Mouse (Mus musculus) limb, embryonic 15.5 days (tissue): ENCODE results near the gene Zcchc10. TPM values are rescaled to one million over a fixed set of nuclear protein-coding genes. Genes with fewer than 3 reads are reported as not detected.

Source experiments
- ATAC-seq: fragments of 200-750 bp; cut with Nextera tagmentation; 2 replicates; pipeline ENCODE4 v1.8.0; 2017; ENCODE audit warnings: low read depth, moderate TSS enrichment; ENCODE audit not compliant: insufficient number of reproducible peaks, low FRiP score, low TSS enrichment
- H3K27ac ChIP-seq: fragments of 300-500 bp; sonication (generic); 2 replicates; pipeline ENCODE4 v1.5.1; 2015; ENCODE audit warnings: moderate library complexity, mild to moderate bottlenecking, inconsistent platforms
- H3K27me3 ChIP-seq: fragments of 300-500 bp; sonication (generic); 2 replicates; pipeline ENCODE4 v1.6.1; 2015; ENCODE audit warnings: inconsistent platforms
- H3K36me3 ChIP-seq: fragments of 300-500 bp; sonication (generic); 2 replicates; pipeline ENCODE4 v1.6.1; 2015; ENCODE audit warnings: inconsistent platforms
- H3K4me1 ChIP-seq: fragments of 300-500 bp; sonication (generic); 2 replicates; pipeline ENCODE4 v1.6.1; 2015; ENCODE audit warnings: inconsistent platforms
- H3K4me2 ChIP-seq: fragments of 300-500 bp; sonication (generic); 2 replicates; pipeline ENCODE4 v1.6.1; 2015; ENCODE audit warnings: mild to moderate bottlenecking, inconsistent platforms
- H3K4me3 ChIP-seq: fragments of 300-500 bp; sonication (generic); 2 replicates; pipeline ENCODE4 v1.5.1; 2015; ENCODE audit warnings: mild to moderate bottlenecking, inconsistent platforms
- H3K9ac ChIP-seq: fragments of 300-500 bp; sonication (generic); 2 replicates; pipeline ENCODE4 v1.6.1; 2015; ENCODE audit warnings: inconsistent platforms
- H3K9me3 ChIP-seq: fragments of 300-500 bp; sonication (generic); 2 replicates; pipeline ENCODE4 v1.6.1; 2016; ENCODE audit warnings: inconsistent platforms
- WGBS: fragments of 180-500 bp; shearing (Covaris S2); methylation state at CpG from one replicate; pipeline ENCODE4 v1.1.7; 2015; 5-methylcytosine and 5-hydroxymethylcytosine counted together
- polyA plus RNA-seq: library from polyadenylated mRNA; unstranded; fragments of >200 nt; fragmentation: Nextera tagmentation; extraction: Ambion mirVana; gene quantifications from 2 replicates; pipeline ENCODE4 v1.2.1, GENCODE M21; 2015

Zcchc10 gene
- polyA plus RNA-seq, 1 experiment from 2014 or later, result 17.8 TPM

DNA sequence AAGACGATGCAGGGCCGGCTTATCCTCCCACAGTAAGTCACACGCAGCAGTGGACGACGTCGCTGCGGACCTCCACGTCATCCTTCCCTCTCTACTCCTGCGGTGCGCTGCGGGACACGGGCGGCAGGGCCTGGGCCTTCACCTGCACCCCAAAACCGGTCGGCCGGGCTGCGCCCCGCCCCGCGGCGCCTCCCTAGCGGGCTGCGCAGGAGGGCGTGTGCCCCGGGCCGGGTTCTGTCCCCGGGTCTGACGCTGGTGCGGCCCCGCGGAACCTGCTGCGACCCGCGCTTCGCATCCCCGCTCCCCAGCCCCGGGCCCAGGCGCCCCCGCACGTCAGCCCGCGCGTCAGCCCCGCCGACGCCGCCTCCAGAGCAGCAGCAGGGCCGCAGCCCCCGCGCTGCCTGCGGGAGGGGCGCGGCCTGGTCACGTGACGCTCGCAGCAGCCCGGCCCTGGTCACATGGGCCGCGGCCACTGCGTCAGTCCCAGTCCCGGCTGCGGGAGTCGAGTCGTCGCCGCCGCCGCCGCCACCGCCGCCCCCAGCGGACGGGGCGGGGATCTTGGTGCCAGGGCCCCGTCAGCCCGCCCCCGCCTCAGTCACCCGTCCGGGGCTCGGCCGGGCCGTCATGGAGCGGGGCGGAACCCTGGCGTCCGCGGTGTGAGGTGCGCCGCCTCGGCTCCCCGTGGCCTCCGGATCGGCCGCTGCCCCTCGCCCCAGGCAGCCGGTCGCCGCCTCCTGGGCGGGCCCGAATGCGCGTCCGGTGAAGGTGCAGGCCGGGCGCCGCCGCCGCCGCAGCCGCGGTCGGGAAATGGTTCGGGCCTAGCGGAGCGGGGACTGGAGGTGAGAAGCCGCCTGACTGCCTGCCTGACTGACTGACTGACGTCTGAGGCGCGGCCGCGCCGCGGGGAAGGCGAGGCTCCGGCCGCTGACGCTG is 26.1 kb downstream of the Zcchc10 start, which contains the start of gene Aff4:
Aff4 (plus strand) TSS at position 543 of the 933 bp plus-strand sequence.
- Histone ChIP-seq H3K4me3 (peak within 1 kb of the TSS; percentile 95), H3K4me2 (peak within 1 kb of the TSS; percentile 69), H3K27me3 (no peaks in the 10 kb centered on the region), H3K9me3 (no peaks in the 10 kb centered on the region), H3K4me1 (0 out of 2 replicates have a peak, but pooled peaks cover 3% of the 10 kb centered on the region), H3K9ac (peak within 1 kb of the TSS; percentile 96), H3K27ac (peak within 1 kb of the TSS; percentile 99), H3K36me3 (no peaks in the 10 kb centered on the region)
- WGBS, result under 1% methylated on average over 120 of the region's 127 CpGs
- ATAC-seq, result peak; percentile 96

GRCm38 (mm10) chr11:53351224-53351942 is 26.9 kb downstream of the Zcchc10 start:
- peak overlapping the region; percentile 96 for H3K9ac ChIP-seq
- no peak for ATAC-seq
- H3K4me2 ChIP-seq, result peak overlapping the region; percentile 69
- WGBS, result under 1% methylated on average over 35 of the region's 35 CpGs
- H3K27me3 ChIP-seq, result no peaks in the 10 kb centered on the region
- H3K4me1 ChIP-seq, result 0 out of 2 replicates have a peak, but pooled peaks cover 3% of the 10 kb centered on the region
- no peaks in the 10 kb centered on the region for H3K36me3 ChIP-seq
- H3K9me3 ChIP-seq, result no peaks in the 10 kb centered on the region
- H3K4me3 ChIP-seq, result peak overlapping the region; percentile 95
- H3K27ac ChIP-seq, result peak overlapping the region; percentile 99

- 0 out of 2 replicates have a peak, but pooled peaks cover 3% of the 10 kb centered on the region for H3K4me1 ChIP-seq
- WGBS, result 4% methylated on average over 14 of the region's 14 CpGs
- no peaks in the 10 kb centered on the region for H3K9me3 ChIP-seq
- H3K4me3 ChIP-seq, result peak overlapping the region; percentile 95
- ATAC-seq, result no peak
- H3K36me3 ChIP-seq, result no peaks in the 10 kb centered on the region
- H3K27me3 ChIP-seq, result no peaks in the 10 kb centered on the region
- peak overlapping the region; percentile 99 for H3K27ac ChIP-seq
- peak overlapping the region; percentile 69 for H3K4me2 ChIP-seq
- H3K9ac ChIP-seq, result peak overlapping the region; percentile 96
Measured at GRCm38 (mm10) chr11:53351943-53352590, 27.6 kb downstream of the Zcchc10 start.

DNA sequence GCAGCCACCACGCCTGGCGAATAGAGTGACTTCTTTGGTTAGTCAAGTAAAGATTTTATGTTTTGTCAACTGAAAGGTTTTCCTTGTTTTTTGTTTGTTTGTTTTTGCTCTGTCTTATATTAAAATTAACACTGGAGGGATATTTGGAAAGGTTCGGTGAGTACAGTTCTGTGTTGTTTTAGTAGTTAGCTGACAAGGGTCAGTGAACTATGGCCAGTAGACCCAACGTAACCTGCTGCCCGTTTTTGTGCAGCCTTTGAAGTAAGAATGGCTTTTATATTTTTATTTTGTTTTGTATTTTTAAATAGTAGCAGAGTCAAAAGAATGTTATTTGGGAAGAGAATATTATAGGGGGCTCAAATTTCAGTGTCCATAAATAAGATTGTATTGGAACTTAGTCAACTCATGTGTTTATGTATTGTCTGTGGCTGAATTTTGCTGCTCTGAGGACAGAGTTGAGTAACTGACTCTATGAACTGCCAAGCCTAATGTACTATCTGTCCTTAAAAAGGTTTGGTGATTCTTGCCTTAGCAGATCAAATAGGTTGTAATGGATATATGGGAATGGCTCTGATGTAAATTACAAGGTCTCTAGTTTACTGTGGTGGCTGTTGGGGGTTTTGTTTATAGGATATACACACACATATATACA is 34.2 kb downstream of the Zcchc10 start:
- no peak overlapping the region for H3K27ac ChIP-seq
- no peaks in the 10 kb centered on the region for H3K27me3 ChIP-seq
- H3K9me3 ChIP-seq, result no peaks in the 10 kb centered on the region
- no peaks in the 10 kb centered on the region for H3K36me3 ChIP-seq
- no peak overlapping the region for H3K4me3 ChIP-seq
- no peak for ATAC-seq
- H3K4me1 ChIP-seq, result no peaks in the 10 kb centered on the region
- H3K9ac ChIP-seq, result no peak overlapping the region
- no peak overlapping the region for H3K4me2 ChIP-seq
- WGBS, result 92% methylated on average over 5 of the region's 5 CpGs

DNA sequence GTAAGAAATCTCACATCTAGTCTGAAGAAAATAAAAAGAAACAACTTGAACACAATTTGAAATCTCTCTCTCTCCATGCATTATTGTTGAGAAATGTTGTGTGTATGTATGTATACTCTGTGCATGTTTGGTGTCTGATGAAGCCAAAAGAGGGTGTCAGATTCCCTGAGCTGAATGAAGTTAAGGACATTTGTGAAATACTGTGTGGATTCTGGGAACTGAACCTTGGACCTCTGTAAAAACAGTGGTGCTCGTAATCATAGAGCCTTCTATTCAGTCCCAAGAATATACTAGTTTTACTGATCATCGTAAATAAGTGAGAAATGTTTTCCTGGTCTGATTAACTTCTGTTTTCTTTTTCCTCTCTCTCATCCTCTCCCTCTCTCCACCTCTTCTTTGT is 42.6 kb downstream of the Zcchc10 start:
- no peak overlapping the region for H3K9ac ChIP-seq
- H3K4me3 ChIP-seq, result no peak overlapping the region
- no peak for ATAC-seq
- H3K9me3 ChIP-seq, result no peaks in the 10 kb centered on the region
- WGBS, result 81% methylated on average over 2 of the region's 2 CpGs
- H3K4me1 ChIP-seq, result no peaks in the 10 kb centered on the region
- no peak overlapping the region for H3K4me2 ChIP-seq
- H3K27me3 ChIP-seq, result no peaks in the 10 kb centered on the region
- peaks cover 21% of the 10 kb centered on the region for H3K36me3 ChIP-seq
- no peak overlapping the region for H3K27ac ChIP-seq

DNA sequence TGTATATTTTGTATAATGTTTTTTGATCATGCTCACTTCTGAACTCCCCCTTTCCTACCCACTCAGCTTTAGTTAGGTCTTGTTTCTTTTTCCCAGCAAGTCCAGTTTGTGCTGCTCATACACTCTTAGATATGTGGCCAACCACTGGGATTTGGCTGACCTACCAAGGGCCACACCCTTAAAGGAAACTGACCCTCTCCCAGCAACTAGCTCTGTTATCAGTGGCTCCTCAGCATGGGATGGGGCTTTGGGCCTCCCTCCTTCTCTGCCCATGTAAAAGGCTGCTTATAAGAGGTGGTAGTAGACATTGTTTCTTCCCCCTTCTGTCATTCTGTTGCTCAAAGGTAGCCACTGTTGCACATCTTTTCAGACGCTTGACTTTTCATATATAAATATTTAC is 54.4 kb downstream of the Zcchc10 start:
- WGBS, result 89% methylated on average over 1 of the region's 1 CpGs
- Histone ChIP-seq H3K9me3 (no peaks in the 10 kb centered on the region), H3K4me1 (no peaks in the 10 kb centered on the region), H3K27ac (no peak overlapping the region), H3K27me3 (no peaks in the 10 kb centered on the region), H3K4me2 (no peak overlapping the region), H3K36me3 (peaks cover 45% of the 10 kb centered on the region), H3K4me3 (no peak overlapping the region), H3K9ac (no peak overlapping the region)
- no peak for ATAC-seq

Other genes with a start within 250 kb of the Zcchc10 start
- 66.2 and 73.6 TPM in 2 replicates for gene Hspa4, start 24.2 kb upstream of the Zcchc10 start, polyA plus RNA-seq
- 38.5 and 50.7 TPM in 2 replicates for gene Aff4, start 26.2 kb downstream of the Zcchc10 start, polyA plus RNA-seq
- gene Leap2, start 98.5 kb downstream of the Zcchc10 start, polyA plus RNA-seq, result not detected in 2 replicates
- gene Uqcrq, start 106.2 kb downstream of the Zcchc10 start, polyA plus RNA-seq, result 477 and 501 TPM in 2 replicates
- gene Gdf9, start 106.3 kb downstream of the Zcchc10 start, polyA plus RNA-seq, result 2.6 and 2.8 TPM in 2 replicates
- 0.10 TPM in 2 replicates for gene Gm10447, start 132.4 kb downstream of the Zcchc10 start, polyA plus RNA-seq
- 4.4 and 4.6 TPM in 2 replicates for gene Shroom1, start 132.5 kb downstream of the Zcchc10 start, polyA plus RNA-seq
- gene Gm9837, start 145.8 kb downstream of the Zcchc10 start, polyA plus RNA-seq, result not detected in 2 replicates
- not detected in 2 replicates for gene Gm9945, start 155.5 kb downstream of the Zcchc10 start, polyA plus RNA-seq
- gene Sowaha, start 155.6 kb downstream of the Zcchc10 start, polyA plus RNA-seq, result 0.21 and 0.28 TPM in 2 replicates
- 54.9 and 55.4 TPM in 2 replicates for gene Sept8, start 194.6 kb downstream of the Zcchc10 start, polyA plus RNA-seq
- 69.2 and 82.2 TPM in 2 replicates for gene Kif3a, start 242.7 kb downstream of the Zcchc10 start, polyA plus RNA-seq